Mouse (Mus musculus): Measurements from ENCODE around the gene Usp19. TPM values are rescaled to one million over a fixed set of nuclear protein-coding genes. Genes with fewer than 3 reads are reported as not detected.

Usp19 gene
- polyA plus RNA-seq, 1 experiment from 2014 or later: 49.5 TPM

- WGBS: 1% methylated on average over 54 of the region's 55 CpGs
- peak within 1 kb of the TSS; percentile 93 for H3K4me3 ChIP-seq (replicated peaks)
- H3K27ac ChIP-seq: peak within 1 kb of the TSS; percentile 99
- H3K27me3 ChIP-seq (replicated peaks): no peaks in the 10 kb centered on the region
- peaks cover 9% of the 10 kb centered on the region for H3K4me1 ChIP-seq (replicated peaks)
- ATAC-seq: peak; percentile 97
- H3K9me3 ChIP-seq: no peaks in the 10 kb centered on the region
- peaks cover 31% of the 10 kb centered on the region for H3K36me3 ChIP-seq
- peak within 1 kb of the TSS; percentile 99 for H3K9ac ChIP-seq
- peak within 1 kb of the TSS; percentile 92 for H3K4me2 ChIP-seq (replicated peaks)
Measured at GRCm38 (mm10) chr9:108516380-108517251, 26.2 kb downstream of the Usp19 start, which contains the start of gene Qrich1. Qrich1 (plus strand) TSS chr9:108516806.

GRCm38 (mm10) chr9:108517253-108517930, 27.0 kb downstream of the Usp19 start:
- H3K36me3 ChIP-seq: peaks cover 29% of the 10 kb centered on the region
- ATAC-seq: peak; percentile 86
- peak overlapping the region; percentile 99 for H3K27ac ChIP-seq
- H3K4me2 ChIP-seq (replicated peaks): peak overlapping the region; percentile 92
- peak overlapping the region; percentile 99 for H3K9ac ChIP-seq
- H3K27me3 ChIP-seq (replicated peaks): no peaks in the 10 kb centered on the region
- WGBS: under 1% methylated on average over 88 of the region's 95 CpGs
- peak overlapping the region; percentile 93 for H3K4me3 ChIP-seq (replicated peaks)
- H3K4me1 ChIP-seq (replicated peaks): peaks cover 9% of the 10 kb centered on the region
- H3K9me3 ChIP-seq: no peaks in the 10 kb centered on the region

GRCm38 (mm10) chr9:108517931-108518332, 27.5 kb downstream of the Usp19 start:
- peaks cover 25% of the 10 kb centered on the region for H3K36me3 ChIP-seq
- no peaks in the 10 kb centered on the region for H3K27me3 ChIP-seq (replicated peaks)
- peak; percentile 24; the same call in 1 of the 2 replicates for ATAC-seq
- peak overlapping the region; percentile 99 for H3K9ac ChIP-seq
- peaks cover 9% of the 10 kb centered on the region for H3K4me1 ChIP-seq (replicated peaks)
- peak overlapping the region; percentile 99 for H3K27ac ChIP-seq
- H3K4me3 ChIP-seq (replicated peaks): peak overlapping the region; percentile 93
- under 1% methylated on average over 13 of the region's 13 CpGs for WGBS
- H3K4me2 ChIP-seq (replicated peaks): peak overlapping the region; percentile 92
- no peaks in the 10 kb centered on the region for H3K9me3 ChIP-seq

GRCm38 (mm10) chr9:108521604-108522003, 31.2 kb downstream of the Usp19 start:
- Histone ChIP-seq H3K4me3 (replicated peaks) (no peak overlapping the region), H3K36me3 (peaks cover 6% of the 10 kb centered on the region; the same call in 1 of the 2 replicates), H3K4me1 (replicated peaks) (peaks cover 5% of the 10 kb centered on the region), H3K9me3 (no peaks in the 10 kb centered on the region), H3K27me3 (replicated peaks) (no peaks in the 10 kb centered on the region), H3K4me2 (replicated peaks) (no peak overlapping the region), H3K9ac (no peak overlapping the region), H3K27ac (no peak overlapping the region)
- 81% methylated on average over 2 of the region's 2 CpGs for WGBS
- ATAC-seq: no peak

- peaks cover 5% of the 10 kb centered on the region for H3K4me1 ChIP-seq (replicated peaks)
- H3K9me3 ChIP-seq: no peaks in the 10 kb centered on the region
- no peak overlapping the region for H3K4me3 ChIP-seq (replicated peaks)
- H3K36me3 ChIP-seq: peaks cover 6% of the 10 kb centered on the region; the same call in 1 of the 2 replicates
- WGBS: 94% methylated on average over 4 of the region's 4 CpGs
- no peak overlapping the region for H3K9ac ChIP-seq
- ATAC-seq: no peak
- H3K4me2 ChIP-seq (replicated peaks): no peak overlapping the region
- H3K27ac ChIP-seq: no peak overlapping the region
- H3K27me3 ChIP-seq (replicated peaks): no peaks in the 10 kb centered on the region
Measured at GRCm38 (mm10) chr9:108523341-108523740, 32.9 kb downstream of the Usp19 start.

- WGBS: 73% methylated on average over 3 of the region's 3 CpGs
- no peak overlapping the region for H3K9ac ChIP-seq
- H3K4me3 ChIP-seq (replicated peaks): no peak overlapping the region
- no peaks in the 10 kb centered on the region for H3K9me3 ChIP-seq
- no peaks in the 10 kb centered on the region for H3K4me1 ChIP-seq (replicated peaks)
- H3K27ac ChIP-seq: no peak overlapping the region
- no peak overlapping the region for H3K4me2 ChIP-seq (replicated peaks)
- no peaks in the 10 kb centered on the region for H3K27me3 ChIP-seq (replicated peaks)
- no peak for ATAC-seq
- peaks cover 17% of the 10 kb centered on the region for H3K36me3 ChIP-seq
Measured at GRCm38 (mm10) chr9:108525400-108525799, 35.0 kb downstream of the Usp19 start.

GRCm38 (mm10) chr9:108530954-108531353, 40.6 kb downstream of the Usp19 start:
- 77% methylated on average over 1 of the region's 1 CpGs for WGBS
- peaks cover 37% of the 10 kb centered on the region for H3K36me3 ChIP-seq

GRCm38 (mm10) chr9:108531496-108531895, 41.1 kb downstream of the Usp19 start:
- H3K9me3 ChIP-seq: no peaks in the 10 kb centered on the region
- H3K27me3 ChIP-seq (replicated peaks): no peaks in the 10 kb centered on the region
- ATAC-seq: no peak
- 96% methylated on average over 1 of the region's 1 CpGs for WGBS
- peaks cover 42% of the 10 kb centered on the region for H3K36me3 ChIP-seq
- H3K4me3 ChIP-seq (replicated peaks): no peak overlapping the region
- no peak overlapping the region for H3K9ac ChIP-seq
- no peaks in the 10 kb centered on the region for H3K4me1 ChIP-seq (replicated peaks)
- no peak overlapping the region for H3K4me2 ChIP-seq (replicated peaks)
- H3K27ac ChIP-seq: no peak overlapping the region

More at GRCm38 (mm10) chr9:108530954-108531353, 40.6 kb downstream of the Usp19 start:
- Histone ChIP-seq H3K9me3 (no peaks in the 10 kb centered on the region), H3K9ac (no peak overlapping the region), H3K4me1 (replicated peaks) (no peaks in the 10 kb centered on the region), H3K4me2 (replicated peaks) (no peak overlapping the region), H3K27me3 (replicated peaks) (no peaks in the 10 kb centered on the region), H3K27ac (no peak overlapping the region), H3K4me3 (replicated peaks) (no peak overlapping the region)
- no peak for ATAC-seq

- no peaks in the 10 kb centered on the region for H3K27me3 ChIP-seq (replicated peaks)
- peaks cover 59% of the 10 kb centered on the region for H3K36me3 ChIP-seq
- H3K4me1 ChIP-seq (replicated peaks): no peaks in the 10 kb centered on the region
- ATAC-seq: no peak
- no peak overlapping the region for H3K9ac ChIP-seq
- H3K4me3 ChIP-seq (replicated peaks): no peak overlapping the region
- no peaks in the 10 kb centered on the region for H3K9me3 ChIP-seq
- H3K27ac ChIP-seq: no peak overlapping the region
- H3K4me2 ChIP-seq (replicated peaks): no peak overlapping the region
Measured at GRCm38 (mm10) chr9:108540846-108541245, 50.4 kb downstream of the Usp19 start.

- Histone ChIP-seq H3K4me3 (replicated peaks) (no peak overlapping the region), H3K9me3 (no peaks in the 10 kb centered on the region), H3K27me3 (replicated peaks) (no peaks in the 10 kb centered on the region), H3K36me3 (peaks cover 49% of the 10 kb centered on the region), H3K4me1 (replicated peaks) (no peaks in the 10 kb centered on the region), H3K4me2 (replicated peaks) (no peak overlapping the region), H3K27ac (no peak overlapping the region), H3K9ac (no peak overlapping the region)
- 94% methylated on average over 3 of the region's 3 CpGs for WGBS
- ATAC-seq: no peak
Measured at GRCm38 (mm10) chr9:108545986-108546385, 55.6 kb downstream of the Usp19 start.

- no peak overlapping the region for H3K9ac ChIP-seq
- 90% methylated on average over 1 of the region's 1 CpGs for WGBS
- H3K4me1 ChIP-seq (replicated peaks): no peaks in the 10 kb centered on the region
- no peaks in the 10 kb centered on the region for H3K27me3 ChIP-seq (replicated peaks)
- no peak for ATAC-seq
- no peak overlapping the region for H3K27ac ChIP-seq
- no peak overlapping the region for H3K4me3 ChIP-seq (replicated peaks)
- H3K9me3 ChIP-seq: no peaks in the 10 kb centered on the region
- peaks cover 40% of the 10 kb centered on the region for H3K36me3 ChIP-seq
- no peak overlapping the region for H3K4me2 ChIP-seq (replicated peaks)
Measured at GRCm38 (mm10) chr9:108546875-108547274, 56.5 kb downstream of the Usp19 start.
